ENCODE assay signal across 10 mouse cellular contexts in the genomic region with DNA sequence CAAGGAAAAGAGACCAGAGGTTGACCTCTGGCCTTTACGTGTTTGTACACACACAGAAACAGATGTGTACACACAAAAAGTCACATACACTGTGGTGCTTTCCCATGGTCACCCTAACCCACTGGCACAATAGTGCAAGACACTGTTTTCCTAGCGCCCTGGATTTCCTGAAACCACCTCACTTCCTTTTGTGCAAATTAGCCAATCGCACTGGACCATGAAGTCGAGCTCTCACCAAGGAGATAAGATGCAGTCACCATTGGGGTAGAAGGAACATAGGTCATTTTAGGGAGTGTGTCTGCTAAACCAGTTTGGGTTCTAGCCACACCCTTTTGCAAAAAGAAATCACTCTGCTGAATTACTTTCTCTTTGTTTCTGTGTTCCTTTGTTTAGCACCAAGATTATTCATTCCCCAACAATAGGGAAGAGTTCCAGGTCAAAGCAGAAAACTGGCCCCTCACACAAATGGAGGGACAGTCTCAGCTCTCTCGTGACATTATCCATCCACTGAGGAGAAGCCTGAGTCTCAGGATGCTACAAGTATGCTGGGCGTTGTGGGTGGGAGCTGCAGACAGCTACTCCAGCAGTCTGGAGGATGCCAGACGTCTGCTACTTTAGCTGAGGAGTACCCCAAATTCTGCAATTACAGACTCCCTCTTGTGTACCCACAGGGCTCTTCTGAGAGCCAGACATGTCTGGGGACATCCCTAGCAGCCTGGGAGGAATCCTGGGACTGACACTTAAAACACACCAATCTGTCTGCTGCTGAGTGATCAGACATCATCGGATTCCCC.
DNase-seq lines count a peak whose midpoint lies in the region; ATAC-seq lines count a peak whose summit lies in the region.
"Had no signal": no experiment of that assay in that cellular context is flagged by ENCODE, and none has a peak within 500 bp of the region (broad histone marks: within the 10 kb centered on the region; RNA-seq: fewer than 3 reads in every experiment).

No protein-coding gene starts in this region.

- 56% methylated on average over 8 of the region's 8 CpGs for WGBS in hindbrain, embryonic 13.5 days
- WGBS in hindbrain, embryonic 14.5 days: 55% methylated on average over 8 of the region's 8 CpGs
- WGBS in intestine, embryonic 15.5 days: 63% methylated on average over 8 of the region's 8 CpGs

- H3K4me2 ChIP-seq in hindbrain, embryonic 13.5 days: no peak overlapping the region
- H3K4me2 ChIP-seq in hindbrain, embryonic 14.5 days (replicated peaks): no peak overlapping the region
- H3K4me2 ChIP-seq in intestine, embryonic 15.5 days (replicated peaks): no peak overlapping the region
- H3K4me2 ChIP-seq: embryonic facial prominence, embryonic 12.5 days; liver, embryonic 13.5 days had no signal

- peaks cover 54% of the 10 kb centered on the region for H3K4me1 ChIP-seq in hindbrain, embryonic 13.5 days (replicated peaks)
- H3K4me1 ChIP-seq in hindbrain, embryonic 14.5 days (replicated peaks; ENCODE audit: control insufficient read depth, insufficient read depth, low read length): 0 out of 2 replicates have a peak, but pooled peaks cover 5% of the 10 kb centered on the region
- peaks cover 32% of the 10 kb centered on the region; the same call in 1 of the 2 replicates for H3K4me1 ChIP-seq in intestine, embryonic 15.5 days (replicated peaks)

- no peak overlapping the region for H3K27ac ChIP-seq in hindbrain, embryonic 13.5 days
- H3K27ac ChIP-seq in hindbrain, embryonic 14.5 days: no peak overlapping the region
- 0 out of 2 replicates have a peak overlapping the region, but pooled peaks have one; percentile 54 for H3K27ac ChIP-seq in intestine, embryonic 15.5 days
- H3K27ac ChIP-seq: embryonic facial prominence, embryonic 12.5 days; liver, embryonic 13.5 days had no signal

- no peak overlapping the region for H3K4me3 ChIP-seq in hindbrain, embryonic 13.5 days
- H3K4me3 ChIP-seq in hindbrain, embryonic 14.5 days (replicated peaks; ENCODE audit: low read length): no peak overlapping the region
- H3K4me3 ChIP-seq in intestine, embryonic 15.5 days (replicated peaks): no peak overlapping the region
- H3K4me3 ChIP-seq: embryonic facial prominence, embryonic 12.5 days; liver, embryonic 13.5 days had no signal

- H3K9ac ChIP-seq in hindbrain, embryonic 13.5 days: 0 out of 2 replicates have a peak overlapping the region, but pooled peaks have one; percentile 35
- no peak overlapping the region for H3K9ac ChIP-seq in hindbrain, embryonic 14.5 days
- no peak overlapping the region for H3K9ac ChIP-seq in intestine, embryonic 15.5 days
- H3K9ac ChIP-seq: embryonic facial prominence, embryonic 12.5 days; liver, embryonic 13.5 days had no signal

- H3K27me3 ChIP-seq in hindbrain, embryonic 13.5 days: no peaks in the 10 kb centered on the region
- H3K27me3 ChIP-seq in hindbrain, embryonic 14.5 days (ENCODE audit: control insufficient read depth, insufficient read depth, low read length): no peaks in the 10 kb centered on the region
- H3K27me3 ChIP-seq in intestine, embryonic 15.5 days (replicated peaks): no peaks in the 10 kb centered on the region
- H3K27me3 ChIP-seq: embryonic facial prominence, embryonic 12.5 days; liver, embryonic 13.5 days had no signal

- ATAC-seq in hindbrain, embryonic 13.5 days (ENCODE audit: low FRiP score): no peak
- no peak for ATAC-seq in hindbrain, embryonic 14.5 days (ENCODE audit: low FRiP score)
- ATAC-seq in common myeloid progenitor, adult 5-6 weeks (replicated peaks; ENCODE audit: low read depth, poor library complexity, severe bottlenecking): 0 out of 2 replicates have a peak, but pooled peaks have one; percentile 13
- peak; percentile 42 for ATAC-seq in intestine, embryonic 15.5 days

- no peaks in the 10 kb centered on the region for H3K9me3 ChIP-seq in hindbrain, embryonic 13.5 days
- H3K9me3 ChIP-seq in hindbrain, embryonic 14.5 days (ENCODE audit: control insufficient read depth, low read length): no peaks in the 10 kb centered on the region
- H3K9me3 ChIP-seq in intestine, embryonic 15.5 days: no peaks in the 10 kb centered on the region
- H3K9me3 ChIP-seq: embryonic facial prominence, embryonic 12.5 days; liver, embryonic 13.5 days had no signal

- no peaks in the 10 kb centered on the region for H3K36me3 ChIP-seq in hindbrain, embryonic 13.5 days
- H3K36me3 ChIP-seq in hindbrain, embryonic 14.5 days (replicated peaks; ENCODE audit: control insufficient read depth, insufficient read depth): no peaks in the 10 kb centered on the region
- no peaks in the 10 kb centered on the region for H3K36me3 ChIP-seq in intestine, embryonic 15.5 days
- H3K36me3 ChIP-seq: embryonic facial prominence, embryonic 12.5 days; liver, embryonic 13.5 days had no signal

- no peak for DNase-seq in hindbrain, embryonic 14.5 days (ENCODE audit: low spot score)
- DNase-seq in ES-CJ7 (ENCODE audit: low read depth, low spot score): peak; percentile 47
- no peak for DNase-seq in right cerebral cortex, postnatal 36 days (ENCODE audit: low spot score in 2 of 2)
- DNase-seq in cerebellum, postnatal 14 days: no peak
- DNase-seq: liver, embryonic 13.5 days; thymus, adult 18-20 months had no signal

Comparison
In these comparisons a context has a peak if more than half of its experiments do, and no peak if none do; other contexts are left out.
1. ATAC-seq: peak in common myeloid progenitor, adult 5-6 weeks (single experiment) and intestine, embryonic 15.5 days (single experiment); none in hindbrain, embryonic 13.5 days (single experiment) and hindbrain, embryonic 14.5 days (single experiment).